Mouse (Mus musculus): Measurements from ENCODE around the gene Zfp507. TPM values are rescaled to one million over a fixed set of nuclear protein-coding genes. Genes with fewer than 3 reads are reported as not detected.

The Zfp507 gene
- 13.4 TPM for polyA plus RNA-seq (2014; fragmentation: Illumina TruSeq; extraction: RNeasy Lipid Tissue Mini Kit (QIAGEN cat#74804); ENCODE audit: low read depth, low replicate concordance)

DNA sequence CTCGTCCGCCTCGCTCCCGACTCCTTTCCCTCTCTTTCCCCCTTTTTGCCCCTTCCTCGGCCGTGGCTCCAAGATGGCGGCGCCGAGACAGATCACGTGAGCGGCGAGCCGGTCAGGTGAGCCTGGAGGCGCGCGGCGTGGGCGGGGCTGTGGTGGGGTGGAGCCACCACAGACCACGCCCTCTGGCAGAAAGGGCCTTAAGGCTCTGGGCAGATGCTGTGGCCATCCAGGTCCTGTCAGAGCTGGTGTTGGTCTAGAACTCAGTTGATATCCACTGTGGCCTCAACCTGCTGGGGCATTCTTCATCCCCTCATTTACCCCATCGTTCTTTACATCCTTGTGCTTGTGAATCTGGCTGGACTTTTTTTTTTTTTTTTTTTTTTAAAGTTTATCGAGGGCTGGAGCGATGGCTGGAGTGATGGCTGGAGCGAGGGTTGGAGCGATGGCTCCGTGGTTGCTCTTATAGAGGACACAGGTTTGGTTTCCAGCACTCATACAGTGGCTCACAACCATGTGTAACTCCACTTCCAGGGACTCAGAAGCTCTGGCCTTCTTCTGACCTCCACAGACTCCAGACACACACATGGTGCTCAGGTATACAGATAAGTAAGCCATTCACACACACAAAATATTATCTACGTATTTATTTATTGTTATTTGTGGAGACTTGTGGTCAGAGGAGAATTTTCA, at the start of gene Zfp507:
Gene Zfp507, minus strand, starts transcription at position 98 of the 690 bp plus-strand sequence.

DNA sequence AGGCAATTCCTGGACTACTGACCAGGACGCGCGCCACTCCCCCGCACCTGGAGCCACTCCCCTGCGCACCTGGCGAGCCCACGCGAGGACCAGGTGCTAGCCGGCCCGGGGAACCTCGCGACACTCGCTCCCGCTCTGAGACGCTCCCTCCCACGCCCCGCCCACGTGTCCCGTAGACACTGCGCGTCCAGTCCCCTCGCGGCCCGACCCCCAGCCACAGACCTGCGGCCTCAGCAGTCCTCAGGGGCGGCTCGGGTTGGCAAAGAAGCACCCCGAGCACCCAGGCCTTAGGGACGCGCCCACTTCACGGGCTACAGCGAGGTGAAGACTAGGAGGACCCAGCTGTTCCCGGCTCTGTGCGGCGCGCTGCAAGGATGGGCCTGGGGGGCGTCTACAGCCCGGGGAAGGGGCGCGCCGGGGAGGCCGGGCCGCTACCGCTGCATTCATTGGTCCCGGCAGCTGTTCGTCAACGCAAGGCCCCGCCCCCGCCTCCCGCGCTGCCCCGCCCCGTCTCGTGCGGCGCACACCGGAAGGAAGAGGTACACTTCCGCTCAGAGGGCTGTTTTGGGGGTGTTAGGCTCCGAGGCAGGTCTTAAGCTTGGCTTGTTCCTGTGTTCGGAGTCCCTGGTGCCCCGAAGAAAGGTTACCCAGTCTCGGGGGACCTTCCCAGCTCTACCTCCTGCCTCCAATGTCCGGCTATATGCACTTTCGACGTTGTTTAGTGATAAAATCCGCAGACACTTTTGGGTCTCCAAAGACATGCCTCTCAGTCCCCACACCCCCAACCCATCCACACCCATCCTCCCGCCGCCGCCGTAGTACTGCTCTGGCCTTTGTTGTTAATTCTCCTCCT, 48.5 kb downstream of the Zfp507 start, which contains the start of gene Dpy19l3:
Gene Dpy19l3, minus strand, starts transcription at position 422 of the 853 bp plus-strand sequence.

Other genes starting within 250 kb of the Zfp507 start
- 359 TPM for gene Nudt19, start 246.7 kb downstream of the Zfp507 start, polyA plus RNA-seq (2014; fragmentation: Illumina TruSeq; extraction: RNeasy Lipid Tissue Mini Kit (QIAGEN cat#74804); ENCODE audit: low read depth, low replicate concordance)
- 0.25 TPM for gene Rgs9bp, start 217.4 kb downstream of the Zfp507 start, polyA plus RNA-seq (2014; fragmentation: Illumina TruSeq; extraction: RNeasy Lipid Tissue Mini Kit (QIAGEN cat#74804); ENCODE audit: low read depth, low replicate concordance)
- gene Ankrd27, start 216.8 kb downstream of the Zfp507 start, polyA plus RNA-seq (2014; fragmentation: Illumina TruSeq; extraction: RNeasy Lipid Tissue Mini Kit (QIAGEN cat#74804); ENCODE audit: low read depth, low replicate concordance): 11.6 TPM
- 241 TPM for gene Pdcd5, start 155.5 kb downstream of the Zfp507 start, polyA plus RNA-seq (2014; fragmentation: Illumina TruSeq; extraction: RNeasy Lipid Tissue Mini Kit (QIAGEN cat#74804); ENCODE audit: low read depth, low replicate concordance)
- 25.8 TPM for gene Dpy19l3, start 48.5 kb downstream of the Zfp507 start, polyA plus RNA-seq (2014; fragmentation: Illumina TruSeq; extraction: RNeasy Lipid Tissue Mini Kit (QIAGEN cat#74804); ENCODE audit: low read depth, low replicate concordance)

All from sigmoid colon, adult 10 weeks (tissue).